Mouse (Mus musculus) cortical plate, adult 2 months (tissue): Measurements from ENCODE around the gene Tmco1.

Experiments
- CTCF ChIP-seq: fragments of 200-500 bp; IDR thresholded peaks from 2 replicates; pipeline ENCODE4 v1.5.1; 2011; ENCODE audit warnings: mild to moderate bottlenecking, control low read depth, low read length; ENCODE audit not compliant: insufficient read depth; ENCODE audit errors: extremely low read depth
- POLR2A ChIP-seq: fragments of 200-500 bp; IDR thresholded peaks from 2 replicates; pipeline ENCODE4 v1.6.1; 2011; ENCODE audit warnings: mild to moderate bottlenecking, low read length, control low read depth; ENCODE audit not compliant: insufficient read depth; ENCODE audit errors: extremely low read depth

DNA sequence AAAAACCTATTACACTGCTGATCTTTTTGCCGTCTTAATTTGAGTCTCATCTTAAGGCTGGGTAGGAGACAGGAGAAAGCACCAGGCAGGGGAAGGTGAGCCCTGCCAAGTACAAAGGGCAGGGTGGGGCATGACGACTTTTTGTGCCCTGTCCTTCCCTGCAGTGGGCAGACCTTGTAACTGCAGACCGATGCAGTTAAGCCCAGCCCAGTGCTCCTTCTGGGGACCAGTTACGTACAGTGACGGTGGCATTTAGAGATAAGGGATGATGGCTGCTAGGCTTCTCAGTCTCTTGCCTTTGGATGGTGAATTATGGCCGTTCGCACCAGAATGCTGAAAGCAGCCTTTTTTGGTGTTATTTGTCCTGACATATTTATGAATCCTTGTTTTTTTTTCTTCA, 60.3 kb downstream of the Tmco1 start:
- no peak for TF ChIP-seq CTCF
- TF ChIP-seq POLR2A, result no peak
